Mouse (Mus musculus): Measurements from ENCODE around the gene Apex2. TPM values are rescaled to one million over a fixed set of nuclear protein-coding genes. Genes with fewer than 3 reads are reported as not detected.

The Apex2 gene
- polyA plus RNA-seq, 1 experiment from 2014 or later = 12.3 TPM

Small RNAs within 50 kb of the gene (microRNA-seq; reads per million reads assigned to microRNA genes)
- not detected for gene Mir3620

Other genes with a start within 250 kb of the Apex2 start
- gene Tmem29, start 130.7 kb downstream of the Apex2 start, polyA plus RNA-seq (2015; fragmentation: Nextera tagmentation; extraction: Ambion mirVana) = 13.1 and 14.6 TPM in 2 replicates
- 279 and 292 TPM in 2 replicates for gene Alas2, start 42.5 kb downstream of the Apex2 start, polyA plus RNA-seq (2015; fragmentation: Nextera tagmentation; extraction: Ambion mirVana)
- 3.8 and 5.4 TPM in 2 replicates for gene Pfkfb1, start 1.6 kb downstream of the Apex2 start, polyA plus RNA-seq (2015; fragmentation: Nextera tagmentation; extraction: Ambion mirVana)
- 11.9 and 15.0 TPM in 2 replicates for gene Tro, start 67.7 kb upstream of the Apex2 start, polyA plus RNA-seq (2015; fragmentation: Nextera tagmentation; extraction: Ambion mirVana)
- 507 and 525 TPM in 2 replicates for gene Maged2, start 224.5 kb upstream of the Apex2 start, polyA plus RNA-seq (2015; fragmentation: Nextera tagmentation; extraction: Ambion mirVana)